Mouse (Mus musculus) adipocyte (in vitro differentiated cells): ENCODE data around the gene Sox13.

Experiments used
- DNase-seq: peaks from one replicate; pipeline ENCODE4 v3.0.0-alpha.2; 2016; ENCODE audit warnings: low spot score

The Sox13 gene

DNA sequence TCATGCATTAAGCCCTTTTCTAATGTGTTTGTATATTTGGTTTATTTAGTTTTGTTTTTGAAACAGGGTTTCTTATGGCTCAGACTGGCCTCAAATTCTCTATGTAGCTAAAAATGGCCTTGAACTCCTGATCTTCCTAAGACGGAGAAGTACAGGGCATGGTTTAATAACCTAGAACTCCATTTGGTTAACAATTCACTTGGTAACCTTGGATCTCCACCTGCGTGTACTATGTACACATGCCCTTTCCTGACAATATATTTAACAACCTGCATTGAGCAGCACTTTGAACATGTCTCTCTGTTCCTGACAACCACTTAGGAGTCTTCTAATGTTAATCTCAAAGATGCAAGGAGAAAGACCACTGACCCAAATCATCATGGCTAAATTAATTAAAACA lies 7.0 kb upstream of the Sox13 start:
- no peak for DNase-seq

DNA sequence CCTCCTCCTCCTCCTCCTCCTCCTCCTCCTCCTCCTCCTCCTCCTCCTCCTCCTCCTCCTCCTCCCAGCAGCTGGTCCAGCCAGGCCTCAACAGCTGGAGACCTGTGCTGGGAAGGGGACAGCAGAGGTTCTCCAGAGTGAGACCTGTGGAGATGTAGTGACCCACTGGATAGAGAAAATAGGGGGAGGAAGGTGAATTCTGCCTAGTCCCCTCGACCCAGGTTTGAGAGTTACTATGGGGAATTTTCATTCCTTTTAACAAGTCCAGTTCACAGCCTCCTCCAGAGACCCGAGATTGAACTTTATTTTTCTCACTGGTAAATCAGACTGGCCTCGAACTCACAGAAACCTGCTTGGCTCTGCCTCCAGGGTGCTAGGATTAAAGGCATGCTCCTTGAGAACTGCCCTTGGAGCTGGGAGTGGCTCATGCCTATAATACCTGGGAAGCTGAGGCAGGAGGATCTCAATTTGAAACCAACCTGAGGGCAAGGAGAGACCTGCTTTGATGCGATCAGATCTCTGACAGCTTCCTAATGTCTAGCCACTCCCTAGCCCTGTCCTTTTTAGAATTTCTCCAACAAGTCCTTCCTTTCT lies 467 bp upstream of the Sox13 start:
- no peak for DNase-seq

DNA sequence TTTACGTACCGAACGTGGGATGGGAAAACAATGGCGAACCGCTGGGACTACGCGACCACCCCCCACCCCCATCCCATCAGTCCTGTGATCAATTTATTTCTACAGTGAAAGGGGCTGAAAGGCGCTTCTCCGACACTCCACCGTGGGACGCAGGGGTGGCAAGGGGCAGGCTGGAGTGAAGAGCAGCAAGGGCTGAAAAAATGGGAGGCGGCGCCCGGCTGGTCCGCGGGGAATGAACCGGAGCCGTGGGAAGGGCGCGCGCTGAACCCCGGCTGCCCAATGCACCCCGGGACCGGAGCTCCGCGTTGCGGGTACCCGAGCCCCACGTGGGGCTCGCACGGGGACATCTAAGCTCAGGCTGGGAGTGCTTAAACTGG lies 1.0 kb downstream of the Sox13 start:
- DNase-seq = no peak

DNA sequence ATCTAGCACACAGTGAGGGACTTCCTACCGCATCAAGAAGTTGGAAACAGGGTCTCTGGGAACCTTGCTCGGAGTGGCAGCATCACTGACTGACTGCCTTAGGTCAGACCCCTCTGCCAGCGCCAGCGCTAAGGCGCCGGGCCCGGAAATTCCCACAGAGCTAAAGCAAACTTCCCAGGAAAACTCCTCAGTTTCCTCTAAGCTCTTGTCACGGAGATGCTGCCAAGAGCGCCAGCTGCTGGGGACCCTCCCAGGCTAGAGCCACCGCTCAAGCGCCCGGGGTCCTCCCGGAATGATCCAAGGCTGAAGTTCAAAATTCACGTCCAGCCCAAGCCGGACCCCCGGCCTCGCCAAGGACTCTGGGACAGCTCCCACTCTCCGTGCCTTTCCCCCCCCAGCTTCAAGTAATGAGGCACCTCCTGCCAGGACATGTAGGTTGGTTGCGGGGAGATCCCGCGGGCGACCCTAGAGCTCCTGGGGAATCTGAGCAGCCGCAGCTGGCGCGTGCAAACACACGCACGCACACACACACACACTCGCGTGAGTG lies 1.5 kb downstream of the Sox13 start:
- DNase-seq = no peak

DNA sequence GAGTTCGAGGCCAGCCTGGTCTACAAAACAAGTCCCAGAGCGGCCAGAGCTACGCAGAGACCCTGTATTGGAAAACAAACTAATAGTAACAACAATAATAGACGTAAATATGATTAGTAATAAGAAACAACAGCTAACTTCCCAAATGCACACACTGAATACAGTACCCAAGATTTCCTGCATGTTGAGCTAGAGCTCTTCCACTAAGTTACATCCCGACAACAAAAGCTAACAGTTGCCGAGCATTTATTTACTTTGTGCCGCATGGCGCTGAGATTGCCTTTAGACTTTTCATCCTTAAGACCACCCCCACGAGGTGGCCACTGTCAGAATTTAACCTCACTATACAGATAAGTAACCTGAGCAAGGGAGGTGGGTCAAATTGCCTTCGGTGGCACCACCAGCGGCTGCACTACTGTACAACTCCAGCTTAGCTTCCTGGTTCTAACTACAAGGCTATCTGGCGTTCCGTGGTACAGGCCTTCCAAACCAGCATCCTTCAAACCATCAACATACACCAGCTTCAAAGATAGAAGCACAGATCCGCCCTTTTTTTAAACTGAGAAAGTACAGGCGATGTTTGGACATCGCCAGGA lies 2.1 kb downstream of the Sox13 start:
- no peak for DNase-seq

DNA sequence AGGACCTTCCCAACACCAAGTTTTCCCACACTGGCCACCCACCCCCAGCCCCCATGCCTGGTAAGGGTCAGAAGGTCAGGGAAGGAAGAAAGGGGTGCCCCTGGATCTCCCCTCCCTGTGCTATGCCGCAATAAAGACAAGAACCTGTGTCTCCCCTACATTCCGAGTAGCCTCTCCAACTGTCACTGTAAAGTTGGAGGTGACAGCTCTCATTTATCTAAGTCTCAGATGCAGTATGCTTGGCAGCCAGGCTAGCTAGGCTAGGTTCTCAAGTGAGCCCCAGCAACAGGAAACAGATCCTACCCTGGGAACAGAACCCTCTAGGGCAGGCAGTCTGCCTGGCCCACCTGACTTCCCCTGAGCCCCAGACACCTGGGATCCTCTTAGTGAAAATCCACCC lies 3.1 kb downstream of the Sox13 start:
- no peak for DNase-seq

DNA sequence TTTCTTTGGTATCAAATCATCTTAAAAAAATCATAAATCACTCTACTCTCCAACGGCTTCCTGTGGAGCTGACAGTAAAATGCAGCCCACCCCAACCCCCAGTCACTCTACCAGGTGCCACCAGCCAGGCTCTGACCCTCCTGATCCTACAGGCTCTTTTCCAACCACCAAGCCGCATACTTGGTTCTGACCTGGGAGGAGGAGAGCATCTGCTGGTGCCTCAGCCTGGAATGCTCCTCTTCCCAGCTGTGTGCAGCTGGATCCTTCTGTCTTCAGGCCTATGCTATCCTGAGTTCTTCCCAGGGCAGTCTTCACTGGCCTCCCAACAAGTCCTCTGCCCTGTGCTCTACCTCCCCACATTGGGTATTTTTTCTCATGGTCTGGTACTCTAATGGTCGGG lies 3.7 kb downstream of the Sox13 start:
- DNase-seq = no peak

DNA sequence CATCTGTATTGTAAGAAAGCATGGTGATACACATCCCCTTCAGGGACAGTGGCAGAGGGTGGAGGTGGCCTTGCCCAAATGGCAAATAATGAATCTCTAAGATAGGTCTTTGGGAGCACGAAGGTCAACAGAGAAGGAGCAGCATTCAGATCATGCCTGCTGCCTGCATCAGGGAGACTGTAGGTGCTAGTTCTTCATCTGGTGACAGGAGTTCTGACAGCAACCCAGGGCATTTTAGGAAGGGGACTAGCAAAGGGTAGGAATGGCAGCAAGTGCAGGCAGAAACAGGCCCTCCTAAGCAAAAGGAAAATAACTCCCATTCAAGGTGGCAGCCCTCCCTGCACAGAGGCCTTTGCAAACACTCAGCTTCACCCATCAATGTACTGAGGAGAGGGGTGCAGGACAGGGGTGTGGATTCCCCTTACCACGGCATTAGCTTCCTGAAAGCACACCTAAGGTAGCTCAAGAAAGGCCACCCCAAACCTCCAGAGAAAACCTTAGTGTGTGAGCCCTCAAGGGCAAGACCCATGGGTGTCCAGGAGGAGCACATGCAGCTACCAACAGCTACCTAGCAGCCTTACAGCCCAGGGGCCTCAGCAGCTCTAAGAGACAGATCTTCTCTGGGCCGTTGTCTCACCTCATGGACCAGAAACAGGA lies 4.9 kb downstream of the Sox13 start:
- no peak for DNase-seq

DNA sequence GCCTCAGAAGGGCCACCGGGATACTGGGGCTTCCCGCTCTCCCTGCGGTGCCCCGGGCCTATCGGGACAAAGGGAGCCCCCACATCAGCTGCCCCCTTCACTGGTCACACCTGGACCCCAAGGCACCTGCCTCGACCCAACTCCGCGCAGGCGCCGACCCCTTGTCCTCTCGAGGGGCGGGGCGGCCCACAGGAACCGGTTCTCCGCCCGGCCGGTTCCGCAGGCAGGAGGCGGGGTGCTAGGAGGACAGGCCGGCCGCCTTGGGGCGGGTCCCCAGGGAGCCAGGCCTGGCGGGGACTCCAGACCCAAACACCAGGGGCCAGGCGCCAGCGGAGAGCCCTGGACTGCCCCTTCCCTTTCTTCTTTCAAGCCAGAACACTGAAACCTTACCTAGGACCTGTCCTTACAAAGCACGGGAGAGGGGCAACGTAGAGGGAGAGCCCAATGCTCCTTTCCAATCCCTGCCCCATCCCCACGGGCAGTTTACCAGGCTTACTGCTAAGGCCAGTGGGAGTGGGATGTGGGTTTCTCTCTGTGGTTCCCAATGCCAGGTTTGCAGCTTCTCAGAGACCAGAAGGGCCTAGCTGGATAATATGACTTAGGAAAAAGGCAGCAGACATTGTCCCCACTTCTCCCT lies 5.9 kb downstream of the Sox13 start:
- DNase-seq = no peak

DNA sequence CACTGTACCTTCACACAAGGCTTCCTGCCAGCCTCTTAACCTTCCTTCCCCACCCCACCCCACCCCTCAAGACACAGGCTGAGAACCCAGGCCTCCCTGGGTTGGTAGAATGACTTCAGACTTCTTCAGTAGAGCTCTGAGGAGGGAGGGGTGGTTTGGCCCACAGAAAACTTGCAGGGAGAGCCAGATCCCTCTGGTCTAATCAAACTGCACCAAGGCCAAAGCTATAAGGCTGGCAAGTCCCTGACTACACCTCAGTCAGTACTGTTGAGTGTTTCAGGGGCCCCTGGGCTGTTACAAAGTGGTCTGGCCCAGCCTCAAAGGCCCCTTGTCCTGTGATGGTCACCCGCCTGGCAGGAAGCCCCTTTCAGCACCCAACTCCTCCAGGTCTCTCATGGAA lies 6.6 kb downstream of the Sox13 start:
- no peak for DNase-seq

DNA sequence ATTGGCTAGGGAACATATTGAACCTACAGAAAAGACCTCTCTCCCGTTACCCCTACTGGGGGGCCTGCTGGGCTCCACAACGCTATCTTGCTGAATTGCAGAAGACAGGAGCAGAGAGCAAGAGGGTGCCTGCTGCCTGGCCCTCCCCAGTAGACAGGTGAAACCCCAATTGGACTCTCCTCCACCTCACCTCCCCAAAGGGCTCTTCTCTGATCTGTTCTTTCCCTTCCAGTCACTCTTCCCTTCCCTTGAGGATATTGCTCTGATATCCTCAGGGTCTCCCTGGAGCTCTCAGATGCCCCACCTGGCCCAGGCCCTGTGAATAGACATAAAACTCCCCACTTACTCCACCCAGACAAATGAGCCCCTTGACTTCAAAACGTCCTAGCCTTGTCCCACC lies 7.1 kb downstream of the Sox13 start:
- DNase-seq = no peak

DNA sequence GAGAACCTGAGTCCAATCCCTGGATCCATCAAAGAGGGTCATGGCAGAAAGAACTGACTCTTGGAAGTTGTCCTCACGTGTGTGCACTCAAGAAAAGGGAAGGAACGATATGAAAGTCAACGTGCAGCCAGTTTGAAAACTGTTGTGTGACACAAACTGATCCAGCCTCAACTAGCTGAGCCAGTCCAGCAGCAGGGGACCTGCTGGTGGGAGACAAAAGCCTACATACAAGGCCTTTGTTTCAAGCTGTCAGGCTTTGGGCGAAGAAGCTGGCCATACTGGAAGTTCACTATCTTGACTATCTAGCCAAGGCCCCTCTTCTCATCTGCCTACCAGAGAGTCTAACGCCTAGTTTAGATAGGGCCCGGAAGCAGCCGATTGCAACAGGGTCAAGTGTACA lies 7.7 kb downstream of the Sox13 start:
- no peak for DNase-seq

DNA sequence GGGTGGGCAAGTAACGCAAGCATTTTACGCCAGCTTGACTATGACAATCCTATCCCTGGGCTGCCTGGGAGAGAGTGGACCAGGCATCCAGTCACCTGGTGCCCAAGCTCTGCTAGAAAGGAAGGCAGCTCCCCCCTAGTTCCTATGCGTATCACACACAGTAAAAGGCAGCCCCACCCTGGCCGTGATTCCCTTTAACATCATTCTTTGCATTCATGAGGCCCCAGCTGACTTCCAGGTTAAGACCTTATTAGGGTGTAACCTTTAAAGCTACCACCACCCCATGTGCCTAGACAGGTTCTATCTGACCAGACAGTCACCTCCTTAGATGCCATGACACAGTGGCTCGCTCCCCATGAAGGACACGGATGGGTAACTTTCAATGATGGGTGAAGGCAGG lies 8.7 kb downstream of the Sox13 start:
- no peak for DNase-seq

DNA sequence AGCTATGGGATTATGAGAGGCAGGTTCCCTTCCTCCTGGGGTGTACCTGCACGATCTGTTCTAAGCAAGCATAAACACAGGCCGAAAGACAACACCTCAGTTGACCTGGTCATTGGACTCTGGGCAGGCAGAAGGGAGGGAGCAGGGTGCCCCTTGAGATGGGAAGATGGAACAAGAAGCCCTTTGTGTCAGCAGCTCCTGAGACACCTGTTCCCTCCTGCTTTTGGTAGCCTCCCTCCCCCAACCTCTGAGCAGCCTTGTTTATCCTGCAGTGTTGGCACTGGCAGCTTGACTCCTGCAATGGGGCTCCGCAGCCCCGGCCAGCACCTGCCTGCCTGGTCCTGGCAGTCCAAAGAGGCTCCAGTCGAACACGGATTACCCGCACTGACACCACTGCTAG lies 9.1 kb downstream of the Sox13 start:
- no peak for DNase-seq

DNA sequence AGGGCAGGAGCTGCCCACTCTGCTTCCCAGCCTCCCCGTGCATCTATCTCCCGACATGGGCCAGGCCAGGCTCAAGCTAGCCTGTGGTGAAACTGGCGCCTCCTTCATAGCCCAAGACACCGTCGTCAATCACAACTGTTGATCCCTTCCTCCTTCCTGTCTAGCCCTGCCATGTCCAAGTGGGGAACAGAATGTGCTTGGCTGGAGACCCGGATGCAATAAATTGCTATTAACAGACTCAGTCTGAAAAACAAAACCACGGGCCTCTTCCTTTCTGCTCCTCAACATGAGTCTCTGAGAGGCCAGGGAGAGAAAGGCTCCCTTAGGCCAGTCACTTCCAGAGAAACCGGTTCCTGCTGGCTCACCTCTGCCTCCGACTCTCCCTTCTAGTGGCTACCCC lies 11.2 kb downstream of the Sox13 start:
- DNase-seq = no peak

DNA sequence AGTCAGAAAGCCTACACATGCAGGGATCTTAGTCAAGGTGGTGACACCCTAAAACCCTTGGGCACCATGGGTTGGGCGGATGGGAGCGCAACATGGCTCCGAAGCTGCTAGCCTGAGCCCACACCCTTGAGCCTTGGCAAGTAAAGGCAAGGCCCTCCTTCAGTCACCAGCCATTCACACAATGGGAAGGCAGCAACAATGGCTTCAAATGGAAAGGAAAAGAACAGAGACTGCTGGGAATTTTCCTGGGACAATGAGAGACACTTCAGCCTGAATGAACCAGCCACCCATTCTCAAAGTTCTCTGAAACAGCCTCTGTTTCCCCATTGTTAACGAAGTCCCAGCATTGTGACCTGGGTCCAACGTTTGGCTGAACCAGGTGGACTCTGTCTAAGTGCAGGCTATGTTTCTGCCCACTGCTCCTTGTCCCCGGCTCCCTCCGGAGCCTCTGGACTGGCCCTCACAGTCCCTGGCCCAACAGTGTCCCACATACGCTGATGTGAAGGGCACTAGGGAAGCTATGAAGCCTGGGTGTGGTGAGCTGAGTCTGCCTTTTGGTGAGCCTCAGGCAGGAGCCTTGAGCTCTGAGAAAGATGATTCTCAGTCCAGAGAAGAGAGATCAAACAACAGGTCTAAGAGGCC lies 12.6 kb downstream of the Sox13 start:
- DNase-seq = no peak

DNA sequence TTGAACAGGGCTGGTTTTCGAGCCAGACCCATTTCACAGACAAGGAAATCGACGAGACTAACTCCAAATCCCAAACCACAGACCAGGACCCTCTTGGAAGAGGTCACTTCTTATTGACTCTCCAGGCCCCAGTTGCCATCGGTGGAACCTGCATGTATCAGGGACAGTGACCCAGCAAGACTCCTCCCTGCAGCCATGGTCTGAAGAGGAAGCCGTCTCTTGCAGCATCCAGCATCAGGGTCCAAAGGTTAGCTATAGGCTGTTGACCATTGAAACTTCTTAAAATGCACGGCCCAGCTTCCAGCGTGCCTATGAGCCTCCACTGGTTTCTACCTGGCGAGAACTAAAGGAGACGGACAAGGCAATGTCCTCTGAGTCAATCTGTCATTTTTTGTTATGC lies 14.4 kb downstream of the Sox13 start:
- no peak for DNase-seq

DNA sequence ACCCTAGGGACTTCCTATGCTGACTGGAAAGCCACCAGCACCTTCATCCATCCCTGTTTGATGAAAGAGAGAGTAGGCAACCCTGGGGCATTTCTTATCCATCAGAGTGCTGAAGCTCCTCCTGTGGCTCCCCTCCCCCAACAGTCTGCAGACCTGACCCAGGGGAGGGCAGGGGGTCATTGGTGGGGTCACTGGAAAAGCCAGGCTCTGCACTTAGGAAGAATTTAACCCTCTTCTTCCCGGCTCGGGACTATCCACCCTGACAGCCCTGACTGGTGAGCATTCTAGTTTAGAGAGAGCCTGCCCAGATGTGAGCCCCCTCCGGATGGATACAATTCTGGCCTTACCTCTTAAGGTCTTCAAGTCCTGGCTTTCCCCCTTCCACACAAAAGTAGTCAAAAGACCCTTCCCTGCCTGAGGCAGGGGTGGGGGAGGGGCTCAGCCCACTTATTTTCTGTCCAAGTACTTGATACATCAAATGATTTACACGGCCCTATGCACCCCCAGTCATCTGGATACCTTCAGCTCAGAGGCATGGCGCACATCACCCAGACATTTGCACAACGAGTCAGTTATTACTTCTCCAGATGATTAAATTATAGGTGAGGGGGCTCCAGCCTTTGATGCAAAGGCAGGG lies 15.2 kb downstream of the Sox13 start:
- DNase-seq = no peak

DNA sequence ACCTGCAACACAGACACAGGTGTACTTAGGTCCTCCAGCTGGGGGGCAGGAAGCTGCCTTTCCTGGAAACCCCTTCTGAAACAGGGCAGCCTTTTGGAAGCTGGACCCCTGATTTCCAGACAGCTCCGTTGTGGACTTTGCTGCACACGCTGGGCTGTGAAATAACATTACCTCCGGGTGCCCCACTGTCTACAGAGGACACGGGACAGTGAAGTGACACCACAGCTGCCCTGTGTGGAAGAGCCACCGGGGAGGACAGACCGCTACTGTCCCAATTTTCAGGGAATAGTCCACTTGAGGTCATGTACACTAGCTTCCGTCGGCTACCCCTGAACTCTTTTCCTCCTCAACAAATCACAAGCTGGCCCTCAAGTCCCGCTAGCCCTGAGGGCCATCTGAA lies 15.9 kb downstream of the Sox13 start:
- DNase-seq = no peak

DNA sequence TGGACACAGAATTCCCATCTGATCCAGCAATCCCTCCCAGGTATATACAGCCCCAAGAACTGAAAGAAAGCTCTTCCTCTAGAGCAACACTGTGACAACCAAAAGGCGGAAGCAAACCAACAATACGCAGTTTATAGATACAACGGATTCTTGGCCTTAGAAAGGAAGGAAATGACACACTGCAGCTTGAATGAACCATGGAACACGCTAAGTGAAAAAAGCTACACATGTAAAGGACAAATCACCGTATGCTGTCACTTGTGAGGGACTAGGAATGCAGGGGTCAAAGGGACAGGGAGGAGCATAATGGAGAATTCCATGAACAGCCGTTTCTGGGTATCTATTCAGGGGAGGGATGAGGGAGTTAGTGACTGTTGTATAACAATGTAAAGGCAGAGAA lies 16.7 kb downstream of the Sox13 start:
- no peak for DNase-seq

DNA sequence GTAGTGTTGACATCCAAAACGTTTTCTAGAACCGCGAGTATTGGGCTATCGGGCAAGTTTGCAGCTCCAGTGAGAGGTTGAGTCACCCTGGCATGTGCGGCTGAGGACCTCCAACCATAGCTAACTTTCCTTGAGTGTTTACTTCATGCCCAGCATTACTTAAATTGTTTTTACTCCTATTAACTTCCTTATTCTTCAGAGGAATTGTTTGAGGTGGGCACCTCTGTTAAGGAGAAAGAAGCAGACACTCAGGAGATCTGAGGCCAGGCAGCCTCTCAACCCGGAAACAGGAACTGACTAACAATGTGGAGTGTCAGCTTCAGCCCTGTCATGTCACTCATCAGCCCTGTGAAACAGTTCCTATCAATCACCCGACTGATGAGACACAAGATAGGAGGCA lies 17.6 kb downstream of the Sox13 start:
- DNase-seq = no peak

DNA sequence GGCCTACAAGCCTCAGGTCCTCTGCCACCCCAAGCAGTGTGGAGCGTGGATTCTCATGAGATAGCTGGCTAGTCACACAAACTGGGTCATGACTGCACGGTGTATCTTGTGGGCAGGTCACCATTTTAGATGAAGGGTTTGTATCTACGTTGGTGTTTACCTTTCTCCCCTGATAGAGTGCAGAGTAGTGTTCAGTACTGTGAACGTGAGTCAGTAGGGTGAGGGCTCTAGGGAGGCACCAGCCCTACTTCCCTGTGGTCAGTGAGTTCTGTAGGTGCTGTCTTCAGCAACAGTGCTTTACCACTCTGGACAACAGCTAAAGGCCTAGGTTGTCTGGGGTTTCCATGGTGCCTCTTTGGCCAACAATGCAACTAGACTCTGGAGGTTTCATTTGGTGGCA lies 20.2 kb downstream of the Sox13 start:
- DNase-seq = no peak
